ENCODE assay signal across 10 mouse cellular contexts in the genomic region with DNA sequence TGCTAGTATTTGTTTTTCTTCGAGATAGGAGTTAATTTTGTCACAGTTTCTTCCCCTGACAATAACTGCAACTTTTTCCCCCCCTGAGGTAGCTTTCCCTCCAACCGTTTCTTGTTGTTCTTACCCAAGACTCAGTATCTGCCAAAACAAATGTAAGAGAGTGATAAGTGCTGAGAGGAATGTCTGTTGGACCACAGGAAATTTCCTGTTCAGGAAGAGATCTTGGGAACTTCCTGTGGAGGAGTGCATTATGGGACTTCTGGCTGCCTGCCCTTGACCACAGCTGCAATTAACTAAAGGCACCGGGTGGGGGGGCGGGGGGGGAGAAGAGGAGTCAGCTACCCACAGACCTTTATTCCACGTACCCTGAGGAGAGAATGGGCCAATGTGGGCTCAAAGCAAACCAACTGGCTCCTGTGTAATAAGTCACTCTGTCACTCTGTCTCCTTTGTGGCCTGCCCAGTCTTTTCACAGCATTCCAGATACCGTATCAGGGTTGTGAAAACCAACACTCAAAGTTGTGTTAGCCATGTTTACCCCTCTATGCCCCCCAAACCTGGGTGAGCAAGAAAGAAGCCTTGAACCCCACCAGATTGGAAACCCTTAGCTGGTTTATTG.
DNase-seq lines count a peak whose midpoint lies in the region; ATAC-seq lines count a peak whose summit lies in the region.
"Had no signal": no experiment of that assay in that cellular context is flagged by ENCODE, and none has a peak within 500 bp of the region (broad histone marks: within the 10 kb centered on the region; RNA-seq: fewer than 3 reads in every experiment).

No protein-coding gene starts in this region.

- WGBS in intestine, embryonic 16.5 days: 56% methylated on average over 6 of the region's 6 CpGs
- 22% methylated on average over 6 of the region's 6 CpGs for WGBS in lung, embryonic 15.5 days

- H3K9ac ChIP-seq in intestine, embryonic 16.5 days (ENCODE audit: low read depth, low read length): no peak overlapping the region
- no peak overlapping the region for H3K9ac ChIP-seq in lung, embryonic 15.5 days
- H3K9ac ChIP-seq: limb, embryonic 12.5 days had no signal

- H3K4me3 ChIP-seq in intestine, embryonic 16.5 days (ENCODE audit: low read length): no peak overlapping the region
- H3K4me3 ChIP-seq in lung, embryonic 15.5 days: no peak overlapping the region
- H3K4me3 ChIP-seq: limb, embryonic 12.5 days had no signal

- H3K4me1 ChIP-seq in intestine, embryonic 16.5 days (ENCODE audit: control insufficient read depth, insufficient read depth, low read length): peaks cover 39% of the 10 kb centered on the region
- peaks cover 71% of the 10 kb centered on the region for H3K4me1 ChIP-seq in lung, embryonic 15.5 days

- no peaks in the 10 kb centered on the region for H3K36me3 ChIP-seq in intestine, embryonic 16.5 days (ENCODE audit: control insufficient read depth, insufficient read depth, low read length)
- H3K36me3 ChIP-seq in lung, embryonic 15.5 days: no peaks in the 10 kb centered on the region
- H3K36me3 ChIP-seq: limb, embryonic 12.5 days had no signal

- H3K4me2 ChIP-seq in intestine, embryonic 16.5 days (ENCODE audit: low read depth, low read length): no peak overlapping the region
- H3K4me2 ChIP-seq in lung, embryonic 15.5 days: no peak overlapping the region
- H3K4me2 ChIP-seq: limb, embryonic 12.5 days had no signal

- no peaks in the 10 kb centered on the region for H3K27me3 ChIP-seq in intestine, embryonic 16.5 days (replicated peaks; ENCODE audit: control insufficient read depth, insufficient read depth, low read length)
- no peaks in the 10 kb centered on the region for H3K27me3 ChIP-seq in lung, embryonic 15.5 days
- H3K27me3 ChIP-seq: limb, embryonic 12.5 days had no signal

- no peaks in the 10 kb centered on the region for H3K9me3 ChIP-seq in intestine, embryonic 16.5 days (ENCODE audit: control insufficient read depth, low read length)
- no peaks in the 10 kb centered on the region for H3K9me3 ChIP-seq in lung, embryonic 15.5 days
- H3K9me3 ChIP-seq: limb, embryonic 12.5 days had no signal

- peak; percentile 62 for ATAC-seq in common myeloid progenitor, adult 5-6 weeks (replicated peaks; ENCODE audit: low read depth, poor library complexity, severe bottlenecking)
- no peak for ATAC-seq in intestine, embryonic 16.5 days
- ATAC-seq in lung, embryonic 15.5 days (ENCODE audit: borderline replicate concordance, extremely low read depth, low FRiP score, low TSS enrichment): no peak

- peak overlapping the region; percentile 33; the same call in 1 of the 2 replicates for H3K27ac ChIP-seq in intestine, embryonic 16.5 days (ENCODE audit: low read length)
- peak overlapping the region; percentile 67 for H3K27ac ChIP-seq in lung, embryonic 15.5 days
- H3K27ac ChIP-seq: limb, embryonic 12.5 days had no signal

- peak; percentile 42 for DNase-seq in adrenal gland, adult 2 months
- DNase-seq in adrenal gland, postnatal 4 days (ENCODE audit: low spot score in 2 of 2): no peak
- no peak for DNase-seq in cerebellum, adult 8-10 months
- DNase-seq in urinary bladder, postnatal 10 days (ENCODE audit: low spot score): no peak
- DNase-seq in B cell, adult 2 months: no peak
- DNase-seq: cerebellum, postnatal 25 days had no signal
